Mouse (Mus musculus) cortical plate, adult 2 months (tissue): ENCODE results near the gene Pitpnm1.
A peak's percentile ranks its signal among the peaks of the same experiment; 100 is the strongest.

ENCODE experiments used
- CTCF ChIP-seq: fragments of 200-500 bp; IDR thresholded peaks from 2 replicates; pipeline ENCODE4 v1.5.1; 2011; ENCODE audit warnings: mild to moderate bottlenecking, control low read depth, low read length; ENCODE audit not compliant: insufficient read depth; ENCODE audit errors: extremely low read depth
- POLR2A ChIP-seq: fragments of 200-500 bp; IDR thresholded peaks from 2 replicates; pipeline ENCODE4 v1.6.1; 2011; ENCODE audit warnings: mild to moderate bottlenecking, low read length, control low read depth; ENCODE audit not compliant: insufficient read depth; ENCODE audit errors: extremely low read depth

- no peak for TF ChIP-seq CTCF
- TF ChIP-seq POLR2A, result peak; percentile 82
Measured at GRCm38 (mm10) chr19:4121097-4121805, 21.5 kb downstream of the Pitpnm1 start.
